Mouse (Mus musculus): ENCODE results near the gene Btbd3.

Btbd3 gene

DNA sequence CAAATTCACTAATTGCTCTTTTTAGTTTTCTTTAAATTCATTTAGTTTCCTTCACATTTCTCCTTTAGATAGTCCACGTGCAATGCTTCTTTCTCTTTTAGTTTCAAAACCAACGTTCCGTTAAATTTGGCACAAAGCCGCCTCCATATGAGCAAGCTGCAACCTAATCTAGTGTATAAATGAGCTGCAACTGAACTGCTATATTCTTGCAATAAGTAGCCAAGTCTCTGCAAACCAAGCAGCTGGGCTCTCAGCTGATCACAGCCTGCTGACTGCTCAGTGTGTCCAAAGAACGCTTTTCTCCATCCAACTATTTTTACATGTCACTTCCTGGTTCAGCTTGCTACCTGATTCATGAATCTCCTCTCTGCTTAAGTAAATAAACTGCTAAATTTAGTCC lies 295.2 kb downstream of the Btbd3 start:
- no peak for DNase-seq

DNA sequence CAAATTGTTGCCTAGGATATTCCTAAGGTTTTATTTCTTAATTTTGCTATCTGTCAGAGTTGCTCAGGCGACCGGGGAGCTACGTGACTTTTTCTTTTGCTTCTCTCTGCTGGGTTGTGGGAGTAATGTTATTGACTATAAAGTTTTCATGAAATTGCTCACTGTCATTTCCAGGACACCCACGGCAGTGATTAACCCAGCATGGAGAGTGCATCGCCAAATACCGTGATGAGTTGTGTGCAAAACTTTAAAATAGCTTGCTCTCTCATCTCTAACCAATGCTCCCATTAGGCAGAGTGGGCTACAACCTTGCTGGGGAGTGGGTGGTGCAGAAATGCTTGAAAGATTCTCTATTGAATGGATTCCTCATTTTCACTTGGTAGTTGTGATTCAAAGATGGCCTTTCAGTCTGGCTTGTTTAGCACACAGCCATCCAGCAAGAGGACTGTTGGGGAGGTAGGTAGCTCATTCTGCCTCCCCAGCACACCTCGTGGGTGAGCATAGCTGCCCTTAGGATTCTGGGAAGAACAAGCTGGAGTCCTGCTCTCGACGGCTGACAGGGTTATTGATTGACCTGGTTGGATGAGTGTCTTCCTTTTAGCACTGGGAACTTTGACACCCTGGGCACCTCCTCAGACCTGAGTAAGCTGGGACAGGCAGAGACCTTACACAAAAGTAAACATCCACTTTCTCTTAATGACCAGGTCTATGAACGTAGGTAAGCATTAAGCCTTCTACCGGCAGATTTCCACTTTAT lies 298.9 kb downstream of the Btbd3 start:
- DNase-seq, result no peak

DNA sequence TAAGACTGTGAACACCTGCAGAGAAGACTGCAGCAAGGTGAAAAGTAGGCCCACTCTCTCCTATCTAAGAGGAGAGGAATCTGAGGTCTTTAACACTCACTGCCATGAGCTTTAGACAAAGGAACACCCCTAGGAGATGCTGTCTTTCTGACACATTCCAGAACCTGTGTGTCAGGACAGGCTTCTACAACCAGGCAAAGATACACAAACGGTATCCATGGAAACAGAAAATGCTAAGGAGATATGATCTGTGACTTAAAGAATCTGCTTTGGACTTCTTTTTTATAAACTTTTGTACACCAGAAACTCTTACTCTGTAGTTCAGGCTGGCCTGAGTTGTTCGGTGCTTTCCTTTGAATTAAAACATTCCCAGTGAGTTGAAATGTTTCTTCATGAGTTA lies 329.6 kb downstream of the Btbd3 start:
- no peak for DNase-seq

DNA sequence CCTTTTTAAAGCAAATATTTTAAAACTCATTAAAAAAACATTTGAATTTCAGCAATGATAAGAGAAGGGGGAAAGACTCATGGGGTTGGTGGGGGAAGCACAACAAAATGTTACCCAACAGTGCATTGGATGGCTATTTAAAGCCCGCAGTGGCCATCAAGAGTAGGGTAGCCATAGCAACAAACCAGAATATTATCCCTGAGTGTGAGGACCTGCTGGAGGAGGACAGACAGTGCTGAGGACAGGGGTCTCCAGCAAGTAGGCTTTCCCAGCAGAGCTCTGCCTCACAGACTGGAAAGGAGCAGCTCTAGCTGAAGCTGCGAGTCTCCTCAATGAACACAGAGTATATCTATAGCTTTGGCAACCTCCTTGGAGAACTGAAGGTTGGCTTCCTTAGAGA lies 331.0 kb downstream of the Btbd3 start:
- no peak for DNase-seq

DNA sequence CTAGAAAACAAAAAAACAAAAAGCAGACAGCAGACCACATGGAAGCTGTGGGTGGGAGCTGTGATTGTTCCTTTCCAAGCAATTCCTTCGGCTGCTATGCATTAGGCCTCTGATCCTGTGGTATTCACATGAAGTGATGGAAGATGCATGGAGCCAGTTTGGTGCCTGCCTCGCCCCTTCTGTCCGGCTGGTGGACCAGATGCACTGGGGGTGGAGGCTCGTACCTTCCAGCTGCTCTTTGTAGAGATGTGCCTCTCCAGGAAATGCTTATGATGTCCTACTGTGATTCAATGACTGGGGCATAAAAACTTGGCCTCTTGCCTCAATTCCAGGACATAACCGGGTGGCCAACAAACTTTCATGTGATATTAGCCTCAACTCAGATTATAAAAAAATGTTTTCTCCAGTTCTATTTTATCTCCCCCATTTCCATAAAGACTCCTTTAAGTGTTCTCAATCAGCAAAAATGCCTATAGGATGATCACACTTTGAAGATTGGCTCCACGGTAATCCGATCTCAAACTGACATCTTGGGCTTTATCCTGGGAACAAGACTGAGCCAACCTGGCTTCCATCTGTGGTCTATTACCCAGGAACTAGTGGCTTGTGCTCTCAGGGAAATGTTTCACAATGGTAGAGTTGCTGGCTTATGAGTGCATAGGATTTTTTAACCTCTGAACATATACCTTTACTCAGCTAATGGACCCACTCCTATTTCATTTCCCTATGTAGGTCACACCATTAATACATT lies 331.6 kb downstream of the Btbd3 start:
- DNase-seq, result no peak

DNA sequence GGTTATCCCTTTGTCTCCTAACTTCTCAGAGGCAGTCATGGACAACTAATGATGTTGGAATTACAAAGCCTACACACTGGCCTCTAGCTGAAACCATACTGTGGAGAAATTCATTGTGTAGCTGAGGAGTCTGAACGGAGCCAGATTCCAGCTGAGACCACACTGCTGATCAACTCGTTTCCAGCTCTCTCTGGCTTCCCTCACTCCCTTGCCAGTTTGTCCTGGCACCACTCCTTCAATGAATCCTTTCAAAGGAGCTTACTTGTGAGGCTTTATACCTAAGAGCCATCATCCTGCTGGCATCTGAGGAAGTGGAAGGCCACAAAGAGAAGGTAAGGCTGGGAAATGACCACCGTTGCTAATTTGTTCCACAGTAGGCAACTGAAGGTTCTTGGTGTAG lies 332.7 kb downstream of the Btbd3 start:
- no peak for DNase-seq

DNA sequence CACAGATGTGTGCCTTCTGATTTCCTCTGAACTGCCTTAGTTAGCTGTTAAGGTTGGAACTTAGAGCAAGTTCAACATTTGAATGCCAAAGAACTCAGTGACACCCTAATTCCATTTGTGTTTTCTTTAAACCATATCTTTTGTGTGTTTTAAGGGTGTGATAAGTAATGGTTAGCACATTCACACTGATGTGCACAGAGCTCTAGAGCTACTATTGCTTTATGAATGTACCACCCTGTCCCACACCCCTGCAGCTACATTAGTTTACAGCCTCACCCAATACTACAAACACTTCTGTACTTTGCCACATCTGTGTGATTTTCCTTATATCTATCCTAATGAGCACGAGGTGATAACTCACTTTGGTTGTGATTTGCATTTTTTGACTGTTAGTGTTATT lies 333.9 kb downstream of the Btbd3 start:
- DNase-seq, result no peak

DNA sequence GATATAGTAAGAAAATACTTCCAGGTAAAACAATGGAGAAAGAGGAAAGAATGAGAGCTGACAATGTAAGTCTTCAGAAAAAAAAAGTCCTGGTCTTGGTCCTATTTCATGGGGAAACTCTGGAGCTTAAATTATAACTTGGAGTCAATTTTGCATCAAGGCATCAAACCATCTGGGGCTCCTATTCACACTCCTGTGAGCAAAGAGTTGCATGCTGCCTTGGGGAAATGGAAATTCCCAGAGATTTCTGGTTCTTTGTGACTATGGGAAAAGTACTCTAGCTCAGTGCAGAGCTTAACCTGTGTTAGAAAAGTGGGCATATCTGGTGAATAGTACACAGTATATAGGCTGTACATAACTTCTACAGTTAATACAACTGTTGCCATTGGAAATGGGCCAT lies 356.0 kb downstream of the Btbd3 start:
- DNase-seq, result no peak

DNA sequence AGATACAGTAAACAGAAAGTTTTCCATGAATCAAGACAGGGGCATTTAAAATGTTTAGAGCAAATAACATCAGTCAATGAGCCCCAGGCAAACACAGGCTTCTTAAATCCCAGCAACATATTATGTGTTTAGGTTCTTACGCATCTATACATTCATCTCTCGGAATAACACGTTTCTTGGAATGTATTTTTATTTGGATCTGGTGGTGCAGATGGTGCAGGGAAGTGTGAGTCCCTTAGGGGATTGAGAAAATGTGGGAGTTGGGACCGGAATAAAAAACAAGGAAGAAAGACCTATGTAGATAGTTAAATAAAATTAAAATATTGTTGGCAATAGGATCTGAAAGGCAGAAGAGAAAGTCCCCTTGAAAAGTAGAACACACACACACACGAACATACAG lies 361.1 kb downstream of the Btbd3 start:
- DNase-seq, result no peak

Data from B cell, adult 2 months (primary cell).